Mouse (Mus musculus) E14TG2a.4 (cell line): ENCODE results near the gene Fuca1.

ENCODE experiments used
- CTCF ChIP-seq: conservative IDR thresholded peaks from 2 replicates; pipeline ENCODE4 v1.5.1; 2014; ENCODE audit warnings: low read length
- NANOG ChIP-seq: IDR thresholded peaks from 2 replicates; pipeline ENCODE4 v1.6.1; 2014; ENCODE audit warnings: borderline replicate concordance, low read length, mixed read lengths
- POU5F1 ChIP-seq: IDR thresholded peaks from 2 replicates; pipeline ENCODE4 v1.6.1; 2014; ENCODE audit warnings: low read length, borderline replicate concordance

DNA sequence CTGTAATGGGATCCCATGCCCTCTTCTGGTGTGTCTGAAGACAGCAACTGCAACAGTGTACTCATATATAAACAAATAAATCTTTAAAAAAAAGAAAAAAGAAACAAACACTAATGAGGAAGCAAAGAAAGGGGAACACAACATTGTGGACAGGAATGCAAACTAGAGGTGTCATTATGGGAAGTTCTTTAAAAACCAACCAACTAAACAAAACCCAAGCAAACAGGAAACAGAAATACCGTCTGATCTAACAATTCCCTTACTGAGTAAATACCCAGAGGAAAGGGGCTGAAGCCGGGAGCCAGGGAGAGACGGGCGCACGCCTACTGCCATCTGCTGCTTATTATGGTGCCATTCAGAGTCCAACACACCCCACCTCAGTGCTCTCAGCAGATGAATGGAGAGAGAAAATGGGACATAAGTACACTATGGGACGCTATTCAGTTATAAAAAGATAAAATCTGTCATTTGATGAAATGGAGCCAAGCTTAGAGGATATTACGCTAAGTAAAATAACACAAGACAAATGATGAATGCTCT is 61.1 kb downstream of the Fuca1 start:
- no peak for TF ChIP-seq CTCF
- no peak for TF ChIP-seq POU5F1
- TF ChIP-seq NANOG: no peak
